Mouse (Mus musculus): ENCODE measurements around the gene Ache. TPM values are rescaled to one million over a fixed set of nuclear protein-coding genes. Genes with fewer than 3 reads are reported as not detected.

Ache gene
- total and polyA plus RNA-seq, 2 experiments from 2014 or later: 132 to 174 TPM

DNA sequence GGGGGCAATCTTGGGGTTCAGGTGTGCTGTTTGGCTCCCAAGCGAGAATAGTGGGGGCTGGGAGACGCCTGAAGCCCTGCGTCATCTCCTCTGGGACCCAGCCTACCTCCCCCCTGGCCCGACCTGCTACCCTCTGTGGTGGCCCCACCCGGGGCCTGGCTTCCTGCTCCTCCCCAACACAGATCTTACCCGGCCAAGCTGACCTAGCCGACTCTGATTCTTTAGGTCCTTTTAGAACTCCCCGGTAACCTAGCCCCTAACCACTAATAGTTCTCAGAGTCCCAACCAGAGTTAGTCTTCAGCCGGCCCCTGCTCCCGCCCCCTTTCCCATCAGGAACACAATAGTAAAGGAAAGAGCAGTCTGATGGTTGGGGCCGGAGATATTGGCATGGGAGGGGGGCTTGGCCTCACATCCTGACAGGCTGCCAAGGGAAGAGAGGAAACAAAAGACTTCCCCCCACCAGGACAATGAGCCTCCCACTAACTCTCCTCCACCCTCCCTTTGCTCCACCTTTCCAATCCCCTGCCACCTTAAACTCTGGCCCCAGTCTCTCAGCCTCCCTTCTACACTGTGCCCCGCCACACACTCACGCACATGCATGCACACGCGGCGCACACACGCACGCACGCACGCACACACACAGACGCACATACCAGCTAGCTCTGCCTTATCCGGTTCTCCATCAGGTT, 52.1 kb downstream of the Ache start:
- H3K4me2 ChIP-seq (ENCODE audit: low read depth, low read length, poor library complexity, severe bottlenecking): peak overlapping the region; percentile 81
- H3K4me1 ChIP-seq (ENCODE audit: insufficient read depth, low read length): peaks cover 2% of the 10 kb centered on the region; the same call in 1 of the 2 replicates
- peak; percentile 54 for DNase-seq (ENCODE audit: low spot score)
- TF ChIP-seq CTCF (IDR thresholded peaks at IDR 0.05): no peak
- WGBS: 2% methylated on average over 22 of the region's 22 CpGs
- peak overlapping the region; percentile 71 for H3K27ac ChIP-seq (ENCODE audit: low read depth, low read length)
- no peaks in the 10 kb centered on the region for H3K36me3 ChIP-seq (ENCODE audit: insufficient read depth, low read length)
- peak overlapping the region; percentile 64 for H3K9ac ChIP-seq (replicated peaks; ENCODE audit: low read length, poor library complexity, severe bottlenecking)
- H3K27me3 ChIP-seq (ENCODE audit: insufficient read depth, low read length): no peaks in the 10 kb centered on the region
- H3K9me3 ChIP-seq (ENCODE audit: low read length): no peaks in the 10 kb centered on the region
- peak overlapping the region; percentile 36 for H3K4me3 ChIP-seq (ENCODE audit: low read depth, low read length)
- ATAC-seq (ENCODE audit: low FRiP score): peak; percentile 77

DNA sequence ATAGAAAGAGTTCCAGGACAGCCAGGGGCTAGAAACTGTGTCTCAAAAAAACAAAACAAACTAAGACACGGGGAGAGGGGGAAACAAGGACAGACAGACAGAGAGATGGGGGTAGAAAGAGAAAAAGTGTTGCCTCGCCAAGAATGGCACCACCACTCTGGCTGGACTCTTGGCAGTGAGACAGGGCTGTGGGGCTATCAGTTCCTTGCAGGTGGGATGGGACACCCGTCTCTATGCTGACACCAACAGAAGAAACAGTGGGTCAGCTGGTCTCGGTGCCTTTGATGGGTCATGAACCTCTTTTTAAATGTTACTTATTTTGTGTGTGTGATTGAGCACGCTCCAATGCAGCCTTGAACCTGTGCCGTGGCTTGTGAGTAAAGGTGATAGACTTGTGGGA, 52.9 kb downstream of the Ache start:
- Histone ChIP-seq H3K27me3 (ENCODE audit: insufficient read depth, low read length) (no peaks in the 10 kb centered on the region), H3K9me3 (ENCODE audit: low read length) (no peaks in the 10 kb centered on the region), H3K4me1 (ENCODE audit: insufficient read depth, low read length) (peaks cover 2% of the 10 kb centered on the region; the same call in 1 of the 2 replicates), H3K27ac (ENCODE audit: low read depth, low read length) (peak overlapping the region; percentile 71; the same call in 1 of the 2 replicates), H3K4me2 (ENCODE audit: low read depth, low read length, poor library complexity, severe bottlenecking) (peak overlapping the region; percentile 81), H3K36me3 (ENCODE audit: insufficient read depth, low read length) (no peaks in the 10 kb centered on the region), H3K9ac (replicated peaks; ENCODE audit: low read length, poor library complexity, severe bottlenecking) (no peak overlapping the region), H3K4me3 (ENCODE audit: low read depth, low read length) (peak overlapping the region; percentile 36; the same call in 1 of the 2 replicates)
- ATAC-seq (ENCODE audit: low FRiP score) (no peak), DNase-seq (ENCODE audit: low spot score) (no peak)
- WGBS: 79% methylated on average over 6 of the region's 6 CpGs
- TF ChIP-seq CTCF (IDR thresholded peaks at IDR 0.05): no peak

DNA sequence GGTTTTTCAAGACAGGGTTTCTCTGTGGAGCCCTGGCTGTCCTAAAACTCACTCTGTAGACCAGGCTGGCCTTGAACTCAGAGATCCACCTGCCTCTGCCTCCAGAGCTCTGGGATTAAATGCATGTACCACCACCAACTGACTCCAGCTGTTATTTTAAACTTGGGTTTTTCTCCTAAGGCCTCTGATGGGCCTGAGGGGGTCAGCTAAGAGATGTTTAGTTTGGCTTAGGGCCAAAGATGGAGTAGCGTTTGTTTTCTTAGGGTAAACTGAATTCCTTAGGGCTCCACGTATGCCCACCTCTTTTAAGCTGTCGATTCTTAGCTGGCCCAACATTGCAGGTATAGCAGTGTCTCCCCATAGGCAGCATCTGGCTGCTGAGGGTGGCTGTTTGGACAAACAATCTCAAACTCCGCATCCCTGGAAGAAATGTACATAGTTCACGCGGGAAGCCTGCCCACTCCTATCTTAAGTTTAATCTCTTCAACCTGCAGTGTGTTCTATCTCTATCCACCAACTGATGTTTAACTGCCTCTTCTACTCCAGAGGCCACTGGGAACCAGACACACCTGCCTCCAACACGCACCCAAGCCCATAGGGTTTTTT, 55.2 kb downstream of the Ache start:
- H3K4me3 ChIP-seq (ENCODE audit: low read depth, low read length): no peak overlapping the region
- H3K27ac ChIP-seq (ENCODE audit: low read depth, low read length): no peak overlapping the region
- H3K27me3 ChIP-seq (ENCODE audit: insufficient read depth, low read length): no peaks in the 10 kb centered on the region
- no peak overlapping the region for H3K4me2 ChIP-seq (ENCODE audit: low read depth, low read length, poor library complexity, severe bottlenecking)
- ATAC-seq (ENCODE audit: low FRiP score): no peak
- 79% methylated on average over 7 of the region's 7 CpGs for WGBS
- H3K4me1 ChIP-seq (ENCODE audit: insufficient read depth, low read length): peaks cover 2% of the 10 kb centered on the region; the same call in 1 of the 2 replicates
- no peaks in the 10 kb centered on the region for H3K36me3 ChIP-seq (ENCODE audit: insufficient read depth, low read length)
- no peak for TF ChIP-seq CTCF (IDR thresholded peaks at IDR 0.05)
- H3K9ac ChIP-seq (replicated peaks; ENCODE audit: low read length, poor library complexity, severe bottlenecking): no peak overlapping the region
- DNase-seq (ENCODE audit: low spot score): no peak
- no peaks in the 10 kb centered on the region for H3K9me3 ChIP-seq (ENCODE audit: low read length)

DNA sequence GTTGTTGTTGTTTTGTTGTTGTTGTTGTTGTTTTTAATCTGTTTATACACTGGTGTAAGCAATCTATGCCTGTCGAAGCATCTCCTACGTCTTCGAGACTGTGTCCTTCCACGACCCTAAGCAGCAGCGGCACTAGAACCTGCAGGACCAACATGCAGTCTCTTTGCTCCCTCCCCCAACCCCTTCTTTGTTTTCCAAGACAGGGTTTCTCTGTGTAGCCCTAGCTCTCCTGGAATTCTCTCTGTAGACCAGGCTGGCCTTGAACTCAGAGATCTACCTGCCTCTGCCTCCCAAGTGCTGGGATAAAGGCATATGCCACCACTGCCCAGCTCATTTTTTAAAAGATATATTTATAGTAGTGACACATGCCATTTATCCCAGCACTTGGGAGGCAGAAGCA, 56.1 kb downstream of the Ache start:
- no peak for DNase-seq (ENCODE audit: low spot score)
- no peak for TF ChIP-seq CTCF (IDR thresholded peaks at IDR 0.05)
- Histone ChIP-seq H3K27ac (ENCODE audit: low read depth, low read length) (no peak overlapping the region), H3K9ac (replicated peaks; ENCODE audit: low read length, poor library complexity, severe bottlenecking) (no peak overlapping the region), H3K27me3 (ENCODE audit: insufficient read depth, low read length) (peaks cover 2% of the 10 kb centered on the region; the same call in 1 of the 2 replicates), H3K4me1 (ENCODE audit: insufficient read depth, low read length) (peaks cover 2% of the 10 kb centered on the region), H3K36me3 (ENCODE audit: insufficient read depth, low read length) (no peaks in the 10 kb centered on the region), H3K9me3 (ENCODE audit: low read length) (no peaks in the 10 kb centered on the region), H3K4me3 (ENCODE audit: low read depth, low read length) (no peak overlapping the region), H3K4me2 (ENCODE audit: low read depth, low read length, poor library complexity, severe bottlenecking) (no peak overlapping the region)
- WGBS: 96% methylated on average over 5 of the region's 5 CpGs
- no peak for ATAC-seq (ENCODE audit: low FRiP score)

DNA sequence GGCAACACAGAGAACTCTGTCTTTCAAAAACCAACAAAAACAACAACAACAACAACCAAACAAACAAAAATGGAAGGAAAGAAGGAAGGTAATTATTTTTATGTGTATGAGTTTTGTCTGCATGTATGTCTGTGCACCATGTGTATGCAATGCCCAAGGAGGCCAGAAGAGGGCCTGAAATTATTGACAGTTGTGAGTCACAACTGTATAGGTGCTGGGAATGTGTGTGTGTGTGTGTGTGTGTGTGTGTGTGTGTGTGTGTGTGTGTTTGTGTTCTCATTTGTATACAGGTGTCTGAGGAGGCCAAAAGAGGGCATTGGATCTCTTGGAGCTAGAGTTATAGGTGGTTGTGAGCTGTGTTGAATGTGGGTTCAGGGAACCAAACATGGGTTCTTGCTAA, 56.5 kb downstream of the Ache start:
- no peak for DNase-seq (ENCODE audit: low spot score)
- ATAC-seq (ENCODE audit: low FRiP score): no peak
- Histone ChIP-seq H3K4me2 (ENCODE audit: low read depth, low read length, poor library complexity, severe bottlenecking) (no peak overlapping the region), H3K36me3 (ENCODE audit: insufficient read depth, low read length) (no peaks in the 10 kb centered on the region), H3K9me3 (ENCODE audit: low read length) (no peaks in the 10 kb centered on the region), H3K27me3 (ENCODE audit: insufficient read depth, low read length) (peaks cover 6% of the 10 kb centered on the region; the same call in 1 of the 2 replicates), H3K4me1 (ENCODE audit: insufficient read depth, low read length) (peaks cover 6% of the 10 kb centered on the region), H3K4me3 (ENCODE audit: low read depth, low read length) (no peak overlapping the region), H3K27ac (ENCODE audit: low read depth, low read length) (no peak overlapping the region), H3K9ac (replicated peaks; ENCODE audit: low read length, poor library complexity, severe bottlenecking) (no peak overlapping the region)
- TF ChIP-seq CTCF (IDR thresholded peaks at IDR 0.05): peak; percentile 28; the same call in 1 of the 2 replicates

Small RNAs within 50 kb of the gene (microRNA-seq; reads per million reads assigned to microRNA genes)
- 1.0 reads per million for gene Mir7036 (ENCODE audit: borderline number of aligned reads)
- gene Mir8116 (ENCODE audit: borderline number of aligned reads): not detected

Other genes starting within 250 kb of the Ache start
- gene Ap1s1, start 241.4 kb upstream of the Ache start, total RNA-seq (2014; rRNA removed): 139 and 144 TPM in 2 replicates
- 308 and 311 TPM in 2 replicates for gene Ap1s1, start 241.4 kb upstream of the Ache start, polyA plus RNA-seq (2015; fragmentation: Nextera tagmentation; extraction: Ambion mirVana)
- gene Serpine1, start 215.3 kb upstream of the Ache start, total RNA-seq (2014; rRNA removed): 3.3 and 3.7 TPM in 2 replicates
- 0.06 and 0.30 TPM in 2 replicates for gene Serpine1, start 215.3 kb upstream of the Ache start, polyA plus RNA-seq (2015; fragmentation: Nextera tagmentation; extraction: Ambion mirVana)
- gene Trim56, start 171.3 kb upstream of the Ache start, total RNA-seq (2014; rRNA removed): 3.7 and 5.4 TPM in 2 replicates
- gene Trim56, start 171.3 kb upstream of the Ache start, polyA plus RNA-seq (2015; fragmentation: Nextera tagmentation; extraction: Ambion mirVana): 1.2 and 1.4 TPM in 2 replicates
- gene Muc3, start 138.2 kb upstream of the Ache start, total RNA-seq (2014; rRNA removed): not detected in 2 replicates
- gene Muc3, start 138.2 kb upstream of the Ache start, polyA plus RNA-seq (2015; fragmentation: Nextera tagmentation; extraction: Ambion mirVana): not detected in 2 replicates
- gene Muc3a, start 75.1 kb upstream of the Ache start, total RNA-seq (2014; rRNA removed): 0.90 TPM in 1 of 2 replicates, not detected in the other
- 0.45 and 0.68 TPM in 2 replicates for gene Muc3a, start 75.1 kb upstream of the Ache start, polyA plus RNA-seq (2015; fragmentation: Nextera tagmentation; extraction: Ambion mirVana)
- 24.5 and 29.3 TPM in 2 replicates for gene Ufsp1, start 7.1 kb downstream of the Ache start, total RNA-seq (2014; rRNA removed)
- gene Ufsp1, start 7.1 kb downstream of the Ache start, polyA plus RNA-seq (2015; fragmentation: Nextera tagmentation; extraction: Ambion mirVana): 35.0 and 41.2 TPM in 2 replicates
- 112 and 114 TPM in 2 replicates for gene Srrt, start 20.2 kb downstream of the Ache start, total RNA-seq (2014; rRNA removed)
- gene Srrt, start 20.2 kb downstream of the Ache start, polyA plus RNA-seq (2015; fragmentation: Nextera tagmentation; extraction: Ambion mirVana): 53.4 and 56.4 TPM in 2 replicates
- 11.6 and 17.5 TPM in 2 replicates for gene Trip6, start 26.9 kb downstream of the Ache start, total RNA-seq (2014; rRNA removed)
- gene Trip6, start 26.9 kb downstream of the Ache start, polyA plus RNA-seq (2015; fragmentation: Nextera tagmentation; extraction: Ambion mirVana): 10.3 and 10.9 TPM in 2 replicates
- gene Slc12a9, start 46.1 kb downstream of the Ache start, total RNA-seq (2014; rRNA removed): 28.9 and 30.4 TPM in 2 replicates
- 27.0 and 27.8 TPM in 2 replicates for gene Slc12a9, start 46.1 kb downstream of the Ache start, polyA plus RNA-seq (2015; fragmentation: Nextera tagmentation; extraction: Ambion mirVana)
- 14.0 and 16.0 TPM in 2 replicates for gene Ephb4, start 62.6 kb downstream of the Ache start, total RNA-seq (2014; rRNA removed)
- gene Ephb4, start 62.6 kb downstream of the Ache start, polyA plus RNA-seq (2015; fragmentation: Nextera tagmentation; extraction: Ambion mirVana): 4.7 and 4.9 TPM in 2 replicates
- 0.85 and 0.99 TPM in 2 replicates for gene Zan, start 189.5 kb downstream of the Ache start, total RNA-seq (2014; rRNA removed)
- gene Zan, start 189.5 kb downstream of the Ache start, polyA plus RNA-seq (2015; fragmentation: Nextera tagmentation; extraction: Ambion mirVana): 0.31 and 0.49 TPM in 2 replicates
- gene Pop7, start 215.0 kb downstream of the Ache start, total RNA-seq (2014; rRNA removed): 73.2 and 95.3 TPM in 2 replicates
- gene Pop7, start 215.0 kb downstream of the Ache start, polyA plus RNA-seq (2015; fragmentation: Nextera tagmentation; extraction: Ambion mirVana): 91.5 and 95.6 TPM in 2 replicates
- 23.6 and 30.8 TPM in 2 replicates for gene Gigyf1, start 231.0 kb downstream of the Ache start, total RNA-seq (2014; rRNA removed)
- gene Gigyf1, start 231.0 kb downstream of the Ache start, polyA plus RNA-seq (2015; fragmentation: Nextera tagmentation; extraction: Ambion mirVana): 16.3 and 17.8 TPM in 2 replicates
- gene Epo, start 245.7 kb downstream of the Ache start, total RNA-seq (2014; rRNA removed): not detected in 2 replicates
- not detected in 2 replicates for gene Epo, start 245.7 kb downstream of the Ache start, polyA plus RNA-seq (2015; fragmentation: Nextera tagmentation; extraction: Ambion mirVana)
- 1,154 and 1,456 TPM in 2 replicates for gene Gnb2, start 246.0 kb downstream of the Ache start, total RNA-seq (2014; rRNA removed)
- 590 and 632 TPM in 2 replicates for gene Gnb2, start 246.0 kb downstream of the Ache start, polyA plus RNA-seq (2015; fragmentation: Nextera tagmentation; extraction: Ambion mirVana)

Data from midbrain, postnatal 0 days (tissue).